Mouse (Mus musculus) liver, postnatal 0 days (tissue): ENCODE results near the gene Pofut2.

Experiments
- CTCF ChIP-seq: sonication (generic); IDR thresholded peaks from 2 replicates; pipeline ENCODE4 v1.5.1; 2016; ENCODE audit warnings: antibody characterized with exemption, low read depth
- EP300 ChIP-seq: IDR thresholded peaks from 2 replicates; pipeline ENCODE4 v1.6.1; 2016; ENCODE audit warnings: antibody characterized with exemption, low read depth, mild to moderate bottlenecking

DNA sequence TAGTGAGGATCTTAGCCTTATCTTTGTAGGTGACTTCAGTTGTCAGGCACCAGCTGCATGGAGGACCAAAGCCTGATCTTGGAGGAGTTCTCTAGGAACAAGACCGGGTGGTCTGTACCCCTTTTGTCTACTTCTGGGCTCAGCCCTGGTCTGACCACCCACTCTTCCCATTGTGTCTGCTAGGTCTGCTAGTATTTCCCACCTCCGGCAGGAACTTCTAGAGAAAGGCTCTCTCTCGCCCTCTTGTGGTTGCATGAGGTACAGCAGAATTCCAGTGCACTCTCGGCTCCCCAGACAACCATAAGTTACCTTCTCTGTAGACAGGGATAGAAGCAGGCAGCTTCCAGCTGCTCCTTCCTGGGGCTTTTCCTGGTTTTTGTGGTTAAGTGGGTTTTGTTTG is 6.2 kb upstream of the Pofut2 start:
- peak; percentile 97 for TF ChIP-seq CTCF
- no peak for TF ChIP-seq EP300
